Mouse (Mus musculus): Measurements from ENCODE around the gene 4921507P07Rik. TPM values are rescaled to one million over a fixed set of nuclear protein-coding genes. Genes with fewer than 3 reads are reported as not detected.

Gene 4921507P07Rik
- total RNA-seq, 2 experiments from 2014 or later, result 0.28 to 0.36 TPM

Small RNA genes within 50 kb of the gene (microRNA-seq; reads per million reads assigned to microRNA genes)
- gene Mir6371, result not detected

Other genes starting within 250 kb of the 4921507P07Rik start
- gene Osbpl3, start 140.4 kb downstream of the 4921507P07Rik start, total RNA-seq (2021), result 10 to 100 TPM; 26.1 to 33.5 TPM
- gene Cycs, start 30.1 kb downstream of the 4921507P07Rik start, total RNA-seq (2021), result 100 to 1,000 TPM; 173 to 198 TPM
- gene Npvf, start 57.8 kb upstream of the 4921507P07Rik start, total RNA-seq (2021), result not detected